Mouse (Mus musculus) hindbrain, embryonic 13.5 days (tissue): ENCODE measurements around the gene Rps3a1. TPM values are rescaled to one million over a fixed set of nuclear protein-coding genes. Genes with fewer than 3 reads are reported as not detected.

Source experiments
- ATAC-seq: fragments of 200-750 bp; cut with Nextera tagmentation; 2 replicates; pipeline ENCODE4 v1.8.0; 2017; ENCODE audit warnings: moderate TSS enrichment; ENCODE audit not compliant: low FRiP score
- H3K27ac ChIP-seq: fragments of 300-500 bp; sonication (generic); 2 replicates; pipeline ENCODE4 v1.5.1; 2015; ENCODE audit warnings: inconsistent platforms, mild to moderate bottlenecking, moderate library complexity
- H3K27me3 ChIP-seq: fragments of 300-500 bp; sonication (generic); 2 replicates; pipeline ENCODE4 v1.6.1; 2015; ENCODE audit warnings: mild to moderate bottlenecking, inconsistent platforms
- H3K36me3 ChIP-seq: fragments of 300-500 bp; sonication (generic); 2 replicates; pipeline ENCODE4 v1.6.1; 2015; ENCODE audit warnings: mild to moderate bottlenecking, inconsistent platforms
- H3K4me1 ChIP-seq: fragments of 300-500 bp; sonication (generic); replicated peaks from 2 replicates; pipeline ENCODE4 v1.6.1; 2015; ENCODE audit warnings: inconsistent platforms
- H3K4me2 ChIP-seq: fragments of 300-500 bp; sonication (generic); 2 replicates; pipeline ENCODE4 v1.6.1; 2015; ENCODE audit warnings: inconsistent platforms, mild to moderate bottlenecking, moderate library complexity
- H3K4me3 ChIP-seq: fragments of 300-500 bp; sonication (generic); 2 replicates; pipeline ENCODE4 v1.5.1; 2015; ENCODE audit warnings: mild to moderate bottlenecking, inconsistent platforms
- H3K9ac ChIP-seq: fragments of 300-500 bp; sonication (generic); 2 replicates; pipeline ENCODE4 v1.6.1; 2015; ENCODE audit warnings: mild to moderate bottlenecking, inconsistent platforms
- H3K9me3 ChIP-seq: fragments of 300-500 bp; sonication (generic); 2 replicates; pipeline ENCODE4 v1.6.1; 2016; ENCODE audit warnings: inconsistent platforms
- WGBS: fragments of 180-500 bp; shearing (Covaris S2); methylation state at CpG from one replicate; pipeline ENCODE4 v1.1.7; 2015; 5-methylcytosine and 5-hydroxymethylcytosine counted together
- polyA plus RNA-seq: library from polyadenylated mRNA; unstranded; fragments of >200 nt; fragmentation: Nextera tagmentation; extraction: Ambion mirVana; gene quantifications from 2 replicates; pipeline ENCODE4 v1.2.1, GENCODE M21; 2015

The Rps3a1 gene
- polyA plus RNA-seq, 1 experiment from 2014 or later = 729 TPM

GRCm38 (mm10) chr3:86139660-86140059 is 2.8 kb downstream of the Rps3a1 start:
- Histone ChIP-seq H3K4me3 (no peak overlapping the region), H3K9me3 (no peaks in the 10 kb centered on the region), H3K4me2 (no peak overlapping the region), H3K27ac (no peak overlapping the region), H3K27me3 (no peaks in the 10 kb centered on the region), H3K36me3 (peaks cover 62% of the 10 kb centered on the region), H3K4me1 (peaks cover 19% of the 10 kb centered on the region), H3K9ac (no peak overlapping the region)
- 93% methylated on average over 4 of the region's 4 CpGs for WGBS
- ATAC-seq = no peak

DNA sequence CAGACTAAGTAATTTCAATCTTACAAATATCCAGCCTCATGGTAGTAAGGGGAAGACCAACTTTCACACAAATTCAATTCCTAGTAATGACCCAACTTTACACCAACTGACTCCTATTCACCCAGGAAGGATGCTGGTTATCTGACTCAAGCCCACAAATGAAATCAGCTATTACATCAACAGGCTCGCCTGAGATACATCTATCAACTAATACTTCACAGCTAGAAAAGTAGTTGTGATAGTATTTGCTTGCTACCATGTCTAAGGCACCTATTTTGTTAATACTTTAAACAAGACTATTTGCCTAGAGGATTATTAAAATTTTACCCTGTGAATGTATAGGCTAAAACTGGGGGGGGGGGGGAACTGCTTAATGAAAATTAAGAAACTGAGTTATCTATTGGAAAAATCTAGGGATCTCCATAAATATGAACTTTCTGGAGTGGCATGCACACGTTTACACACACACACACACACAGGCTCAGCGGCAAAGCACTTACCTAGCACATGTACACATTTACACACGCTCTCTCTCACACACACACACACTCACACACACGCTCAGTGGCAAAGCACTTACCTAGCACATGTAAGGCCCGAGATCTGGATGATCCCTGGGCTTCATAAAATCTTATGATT is 5.4 kb downstream of the Rps3a1 start:
- whole genome bisulfite sequencing = 95% methylated on average over 6 of the region's 6 CpGs
- Histone ChIP-seq H3K4me3 (no peak overlapping the region), H3K27ac (no peak overlapping the region), H3K9me3 (no peaks in the 10 kb centered on the region), H3K9ac (no peak overlapping the region), H3K4me2 (no peak overlapping the region), H3K4me1 (peaks cover 13% of the 10 kb centered on the region), H3K36me3 (peaks cover 65% of the 10 kb centered on the region), H3K27me3 (no peaks in the 10 kb centered on the region)
- ATAC-seq = no peak

- H3K36me3 ChIP-seq = peaks cover 65% of the 10 kb centered on the region
- no peak overlapping the region for H3K27ac ChIP-seq
- peaks cover 8% of the 10 kb centered on the region for H3K4me1 ChIP-seq
- H3K27me3 ChIP-seq = no peaks in the 10 kb centered on the region
- 89% methylated on average over 6 of the region's 6 CpGs for WGBS
- no peak overlapping the region for H3K4me3 ChIP-seq
- H3K4me2 ChIP-seq = no peak overlapping the region
- no peak for ATAC-seq
- no peak overlapping the region for H3K9ac ChIP-seq
- no peaks in the 10 kb centered on the region for H3K9me3 ChIP-seq
Measured at GRCm38 (mm10) chr3:86135886-86136563, 6.5 kb downstream of the Rps3a1 start.

DNA sequence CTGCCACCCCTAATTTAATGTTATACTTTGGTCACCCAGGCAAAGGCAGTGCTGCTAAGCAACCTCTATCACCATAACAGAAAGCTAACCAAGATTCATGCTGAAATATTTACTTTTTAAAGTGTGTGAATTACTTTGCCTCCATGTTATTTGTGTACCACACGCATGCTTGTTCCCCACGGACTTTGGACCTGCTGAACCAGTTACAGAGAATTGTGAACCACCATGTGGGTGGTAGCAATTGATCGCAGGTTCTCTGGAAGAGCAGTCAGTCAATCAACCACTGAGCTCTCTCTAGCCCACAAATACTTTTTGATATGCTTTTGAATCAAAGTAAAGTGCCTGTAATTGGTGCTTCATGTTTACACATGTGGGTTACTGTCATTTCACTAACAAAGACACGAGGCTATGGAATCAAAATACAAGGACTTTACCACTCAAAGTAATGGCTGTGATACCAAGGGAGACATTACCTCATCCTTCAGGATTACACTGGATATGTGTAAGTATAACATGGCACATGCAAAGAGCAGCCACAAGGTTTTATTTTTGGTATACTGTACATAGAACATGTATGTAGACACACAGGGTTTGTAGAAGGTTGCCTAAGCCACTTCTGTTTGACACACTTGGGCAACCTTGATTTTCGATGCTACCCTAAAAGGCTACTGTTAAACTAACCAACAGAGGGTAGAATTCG is 7.4 kb downstream of the Rps3a1 start:
- H3K27ac ChIP-seq = no peak overlapping the region
- no peak overlapping the region for H3K4me2 ChIP-seq
- H3K9ac ChIP-seq = no peak overlapping the region
- ATAC-seq = no peak
- H3K4me1 ChIP-seq = no peaks in the 10 kb centered on the region
- H3K9me3 ChIP-seq = no peaks in the 10 kb centered on the region
- H3K36me3 ChIP-seq = peaks cover 57% of the 10 kb centered on the region
- WGBS = 94% methylated on average over 6 of the region's 6 CpGs
- no peaks in the 10 kb centered on the region for H3K27me3 ChIP-seq
- H3K4me3 ChIP-seq = no peak overlapping the region

GRCm38 (mm10) chr3:86129757-86130156 is 12.7 kb downstream of the Rps3a1 start:
- Histone ChIP-seq H3K4me3 (no peak overlapping the region), H3K4me2 (no peak overlapping the region), H3K9me3 (no peaks in the 10 kb centered on the region), H3K27me3 (no peaks in the 10 kb centered on the region), H3K4me1 (no peaks in the 10 kb centered on the region), H3K36me3 (peaks cover 4% of the 10 kb centered on the region; the same call in 1 of the 2 replicates), H3K27ac (no peak overlapping the region), H3K9ac (no peak overlapping the region)
- 16% methylated on average over 6 of the region's 6 CpGs for WGBS
- ATAC-seq = no peak; the same call in 1 of the 2 replicates

GRCm38 (mm10) chr3:86123251-86123746 is 19.2 kb downstream of the Rps3a1 start:
- no peak for ATAC-seq
- 93% methylated on average over 8 of the region's 8 CpGs for WGBS
- Histone ChIP-seq H3K4me1 (peaks cover 6% of the 10 kb centered on the region; the same call in 1 of the 2 replicates), H3K4me3 (no peak overlapping the region), H3K36me3 (peaks cover 11% of the 10 kb centered on the region), H3K4me2 (no peak overlapping the region), H3K27ac (no peak overlapping the region), H3K9me3 (no peaks in the 10 kb centered on the region), H3K9ac (no peak overlapping the region), H3K27me3 (no peaks in the 10 kb centered on the region)

- H3K9me3 ChIP-seq = no peaks in the 10 kb centered on the region
- H3K9ac ChIP-seq = no peak overlapping the region
- no peak overlapping the region for H3K4me2 ChIP-seq
- H3K4me3 ChIP-seq = no peak overlapping the region
- no peak for ATAC-seq
- peaks cover 11% of the 10 kb centered on the region for H3K36me3 ChIP-seq
- no peak overlapping the region for H3K27ac ChIP-seq
- H3K27me3 ChIP-seq = no peaks in the 10 kb centered on the region
- peaks cover 6% of the 10 kb centered on the region; the same call in 1 of the 2 replicates for H3K4me1 ChIP-seq
Measured at GRCm38 (mm10) chr3:86122156-86122555, 20.3 kb downstream of the Rps3a1 start.

DNA sequence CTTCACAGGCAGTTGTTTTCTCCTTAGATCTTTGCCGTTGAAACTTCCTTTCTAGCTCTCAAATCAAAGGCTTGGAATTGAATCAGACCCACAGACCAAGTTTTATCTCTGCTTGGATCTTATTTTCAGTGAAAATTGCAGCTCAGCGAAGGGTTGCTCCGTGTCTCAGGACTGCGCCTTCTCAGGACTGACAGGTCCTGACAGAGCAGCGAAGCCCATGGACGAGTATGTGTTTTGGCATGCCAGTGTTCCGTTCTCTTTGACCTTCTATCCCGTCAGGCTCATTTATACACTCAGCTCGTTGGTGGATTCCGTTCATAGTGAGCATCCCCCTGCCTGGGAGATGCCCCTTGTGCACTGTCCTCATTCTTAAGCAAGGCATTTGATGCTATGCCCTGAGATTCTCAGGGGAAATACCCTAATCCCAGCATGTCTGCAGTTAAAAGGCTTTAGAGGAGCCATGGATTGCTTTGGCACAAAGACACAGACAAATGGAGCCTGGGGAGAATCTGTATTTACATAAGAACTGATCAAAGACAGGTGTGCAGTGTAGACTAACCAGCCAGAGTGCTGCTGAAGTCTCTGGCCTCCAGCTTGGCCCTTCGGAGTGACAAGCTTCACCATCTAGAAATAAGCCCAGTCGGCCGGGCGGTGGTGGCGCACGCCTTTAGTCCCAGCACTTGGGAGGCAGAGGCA is 23.1 kb downstream of the Rps3a1 start:
- Histone ChIP-seq H3K27ac (no peak overlapping the region), H3K4me1 (peaks cover 6% of the 10 kb centered on the region; the same call in 1 of the 2 replicates), H3K36me3 (peaks cover 19% of the 10 kb centered on the region), H3K9ac (0 out of 2 replicates have a peak overlapping the region, but pooled peaks have one; percentile 19), H3K4me3 (no peak overlapping the region), H3K27me3 (no peaks in the 10 kb centered on the region), H3K4me2 (no peak overlapping the region), H3K9me3 (no peaks in the 10 kb centered on the region)
- ATAC-seq = no peak
- WGBS = 74% methylated on average over 16 of the region's 16 CpGs

- Histone ChIP-seq H3K4me3 (no peak overlapping the region), H3K4me1 (peaks cover 9% of the 10 kb centered on the region; the same call in 1 of the 2 replicates), H3K27me3 (no peaks in the 10 kb centered on the region), H3K27ac (no peak overlapping the region), H3K9me3 (no peaks in the 10 kb centered on the region), H3K36me3 (peaks cover 19% of the 10 kb centered on the region), H3K4me2 (no peak overlapping the region), H3K9ac (no peak overlapping the region)
- WGBS = 89% methylated on average over 4 of the region's 4 CpGs
- ATAC-seq = no peak
Measured at GRCm38 (mm10) chr3:86116951-86117350, 25.6 kb downstream of the Rps3a1 start.

GRCm38 (mm10) chr3:86114659-86115338 is 27.7 kb downstream of the Rps3a1 start:
- Histone ChIP-seq H3K27me3 (no peaks in the 10 kb centered on the region), H3K9me3 (no peaks in the 10 kb centered on the region), H3K9ac (no peak overlapping the region), H3K4me2 (no peak overlapping the region), H3K36me3 (peaks cover 12% of the 10 kb centered on the region), H3K4me3 (no peak overlapping the region), H3K4me1 (peaks cover 9% of the 10 kb centered on the region; the same call in 1 of the 2 replicates), H3K27ac (peak overlapping the region; percentile 49; the same call in 1 of the 2 replicates)
- no peak for ATAC-seq
- WGBS = 70% methylated on average over 12 of the region's 12 CpGs

- WGBS = 79% methylated on average over 7 of the region's 7 CpGs
- Histone ChIP-seq H3K36me3 (peaks cover 12% of the 10 kb centered on the region), H3K9ac (no peak overlapping the region), H3K27ac (no peak overlapping the region), H3K4me3 (no peak overlapping the region), H3K4me1 (0 out of 2 replicates have a peak, but pooled peaks cover 3% of the 10 kb centered on the region), H3K4me2 (no peak overlapping the region), H3K9me3 (no peaks in the 10 kb centered on the region), H3K27me3 (no peaks in the 10 kb centered on the region)
- no peak for ATAC-seq
Measured at GRCm38 (mm10) chr3:86112766-86113165, 29.7 kb downstream of the Rps3a1 start.
